Mouse (Mus musculus): ENCODE measurements around the gene Tns1. TPM values are rescaled to one million over a fixed set of nuclear protein-coding genes. Genes with fewer than 3 reads are reported as not detected.

Tns1 gene
- polyA plus RNA-seq, 1 experiment = not detected

DNA sequence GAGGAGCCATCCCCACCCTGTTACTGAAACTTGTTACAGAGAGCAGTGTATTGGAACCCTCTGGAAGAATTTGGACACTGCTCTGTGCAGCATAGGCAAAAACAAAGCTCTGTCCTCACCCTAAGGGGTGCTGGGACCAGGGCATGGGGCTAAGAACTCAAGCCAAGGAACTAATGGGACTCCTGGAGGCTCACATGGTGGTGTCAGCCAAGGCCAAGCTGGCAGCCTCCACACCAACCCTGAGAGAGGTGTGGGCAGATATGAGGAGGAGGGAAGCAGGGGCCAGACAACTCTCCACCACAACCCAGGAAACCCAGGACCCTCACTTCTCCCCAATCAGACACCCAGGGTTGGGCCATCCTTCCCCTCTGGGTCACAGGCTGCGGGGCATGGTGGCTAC is 145.7 kb downstream of the Tns1 start:
- TF ChIP-seq CTCF (IDR thresholded peaks at IDR 0.05; ENCODE audit: insufficient read depth, low read depth, low read length) = no peak
- no peak for TF ChIP-seq POLR2A (IDR thresholded peaks at IDR 0.05; ENCODE audit: insufficient read depth, low read depth, low read length)
- peaks cover 3% of the 10 kb centered on the region; the same call in 1 of the 2 replicates for H3K4me1 ChIP-seq (ENCODE audit: control insufficient read depth, insufficient read depth, low read length)
- WGBS = 100% methylated on average over 1 of the region's 1 CpGs
- no peak overlapping the region for H3K4me3 ChIP-seq (ENCODE audit: insufficient read depth, low read depth, low read length)
- no peak overlapping the region for H3K27ac ChIP-seq (ENCODE audit: insufficient read depth, low read depth, low read length)

DNA sequence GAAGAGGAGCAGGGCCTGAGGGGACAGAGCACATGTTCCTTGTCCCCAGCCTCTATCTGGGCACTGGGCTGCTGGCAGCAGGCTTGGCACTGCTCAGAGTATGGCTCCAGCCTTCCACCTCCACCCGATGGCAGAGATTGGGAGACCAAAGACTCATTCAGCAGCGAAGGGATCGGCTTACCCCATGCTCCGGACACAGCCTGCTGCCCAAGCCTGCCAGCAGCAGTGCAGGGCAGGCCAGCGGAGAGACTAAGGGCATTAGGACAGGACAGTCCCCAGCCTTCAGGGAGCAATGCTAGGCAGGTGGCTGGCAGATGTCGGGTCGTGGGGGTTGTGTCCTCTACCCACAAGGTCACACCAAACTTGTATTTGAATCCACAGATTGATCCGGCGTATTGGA is 150.3 kb downstream of the Tns1 start:
- Histone ChIP-seq H3K4me1 (ENCODE audit: control insufficient read depth, insufficient read depth, low read length) (peaks cover 4% of the 10 kb centered on the region; the same call in 1 of the 2 replicates), H3K27ac (ENCODE audit: insufficient read depth, low read depth, low read length) (no peak overlapping the region), H3K4me3 (ENCODE audit: insufficient read depth, low read depth, low read length) (no peak overlapping the region)
- 80% methylated on average over 9 of the region's 9 CpGs for WGBS
- TF ChIP-seq POLR2A (IDR thresholded peaks at IDR 0.05; ENCODE audit: insufficient read depth, low read depth, low read length) (no peak), CTCF (IDR thresholded peaks at IDR 0.05; ENCODE audit: insufficient read depth, low read depth, low read length) (no peak)

DNA sequence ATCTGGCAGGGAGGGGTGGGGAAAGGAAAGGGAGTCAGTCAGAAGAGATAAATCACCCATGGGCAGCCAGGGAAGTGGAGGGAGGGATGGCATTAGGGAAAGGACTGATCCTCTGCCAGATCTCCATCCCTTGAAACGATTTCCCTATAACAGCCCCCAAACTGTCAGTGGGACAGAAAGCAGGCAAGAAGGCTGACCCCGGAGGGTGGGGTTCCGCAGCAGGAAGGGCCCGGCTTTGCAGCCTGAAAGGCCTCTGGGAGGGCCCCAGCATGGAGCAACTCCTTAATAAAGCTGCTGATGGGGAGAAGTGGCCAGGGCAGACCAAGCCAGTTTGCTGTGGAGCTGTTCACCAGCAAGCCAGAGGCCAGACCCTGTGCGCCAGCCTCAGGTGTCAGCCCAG is 151.5 kb downstream of the Tns1 start:
- no peak overlapping the region for H3K4me3 ChIP-seq (ENCODE audit: insufficient read depth, low read depth, low read length)
- WGBS = 73% methylated on average over 5 of the region's 5 CpGs
- TF ChIP-seq POLR2A (IDR thresholded peaks at IDR 0.05; ENCODE audit: insufficient read depth, low read depth, low read length) (no peak), CTCF (IDR thresholded peaks at IDR 0.05; ENCODE audit: insufficient read depth, low read depth, low read length) (no peak)
- H3K27ac ChIP-seq (ENCODE audit: insufficient read depth, low read depth, low read length) = no peak overlapping the region
- peaks cover 7% of the 10 kb centered on the region; the same call in 1 of the 2 replicates for H3K4me1 ChIP-seq (ENCODE audit: control insufficient read depth, insufficient read depth, low read length)

- TF ChIP-seq CTCF (IDR thresholded peaks at IDR 0.05; ENCODE audit: insufficient read depth, low read depth, low read length) (no peak), POLR2A (IDR thresholded peaks at IDR 0.05; ENCODE audit: insufficient read depth, low read depth, low read length) (no peak)
- no peak overlapping the region for H3K27ac ChIP-seq (ENCODE audit: insufficient read depth, low read depth, low read length)
- peaks cover 11% of the 10 kb centered on the region; the same call in 1 of the 2 replicates for H3K4me1 ChIP-seq (ENCODE audit: control insufficient read depth, insufficient read depth, low read length)
- H3K4me3 ChIP-seq (ENCODE audit: insufficient read depth, low read depth, low read length) = no peak overlapping the region
- WGBS = 61% methylated on average over 5 of the region's 5 CpGs
Measured at GRCm38 (mm10) chr1:73970161-73970730, 154.0 kb downstream of the Tns1 start.

GRCm38 (mm10) chr1:73968712-73969511 is 155.3 kb downstream of the Tns1 start:
- WGBS = 49% methylated on average over 13 of the region's 13 CpGs
- Histone ChIP-seq H3K4me1 (ENCODE audit: control insufficient read depth, insufficient read depth, low read length) (peaks cover 12% of the 10 kb centered on the region), H3K27ac (ENCODE audit: insufficient read depth, low read depth, low read length) (no peak overlapping the region), H3K4me3 (ENCODE audit: insufficient read depth, low read depth, low read length) (no peak overlapping the region)
- TF ChIP-seq CTCF (IDR thresholded peaks at IDR 0.05; ENCODE audit: insufficient read depth, low read depth, low read length) (no peak), POLR2A (IDR thresholded peaks at IDR 0.05; ENCODE audit: insufficient read depth, low read depth, low read length) (0 out of 2 replicates have a peak, but pooled peaks have one; percentile 28)

- TF ChIP-seq POLR2A (IDR thresholded peaks at IDR 0.05; ENCODE audit: insufficient read depth, low read depth, low read length) = no peak
- TF ChIP-seq CTCF (IDR thresholded peaks at IDR 0.05; ENCODE audit: insufficient read depth, low read depth, low read length) = no peak
- Histone ChIP-seq H3K27ac (ENCODE audit: insufficient read depth, low read depth, low read length) (no peak overlapping the region), H3K4me3 (ENCODE audit: insufficient read depth, low read depth, low read length) (no peak overlapping the region), H3K4me1 (ENCODE audit: control insufficient read depth, insufficient read depth, low read length) (peaks cover 33% of the 10 kb centered on the region)
- 87% methylated on average over 12 of the region's 12 CpGs for WGBS
Measured at GRCm38 (mm10) chr1:73966411-73967238, 157.6 kb downstream of the Tns1 start.

DNA sequence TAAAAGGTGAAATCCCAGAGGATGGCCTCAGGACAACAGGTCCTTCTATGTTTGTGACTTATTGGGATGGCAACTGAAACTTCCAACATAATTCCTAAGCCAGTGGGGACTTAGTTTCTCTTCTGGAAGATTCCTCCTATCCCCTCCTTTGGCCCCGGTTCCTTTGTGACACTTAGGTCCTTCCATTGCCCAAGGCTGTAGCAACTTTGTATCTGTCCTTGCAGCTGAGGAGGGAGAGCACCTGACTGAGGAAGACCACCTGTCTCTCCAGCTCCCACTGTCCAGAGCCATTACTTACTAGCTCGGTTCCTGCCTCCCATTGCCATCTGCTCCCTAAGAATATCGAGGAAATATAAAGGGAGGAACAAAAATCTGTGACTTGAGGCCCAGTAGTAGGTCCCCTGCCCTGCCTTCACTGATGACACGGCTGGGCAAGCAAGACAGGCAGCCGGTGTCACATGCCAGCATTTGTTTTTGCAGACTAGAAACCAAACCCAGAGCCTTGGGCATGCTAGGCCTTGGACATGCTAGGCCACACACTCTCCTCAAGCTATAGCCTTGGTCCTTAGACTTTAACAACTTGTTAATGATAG is 160.0 kb downstream of the Tns1 start:
- 88% methylated on average over 5 of the region's 5 CpGs for WGBS
- H3K4me3 ChIP-seq (ENCODE audit: insufficient read depth, low read depth, low read length) = no peak overlapping the region
- H3K4me1 ChIP-seq (ENCODE audit: control insufficient read depth, insufficient read depth, low read length) = peaks cover 45% of the 10 kb centered on the region
- TF ChIP-seq POLR2A (IDR thresholded peaks at IDR 0.05; ENCODE audit: insufficient read depth, low read depth, low read length) (no peak), CTCF (IDR thresholded peaks at IDR 0.05; ENCODE audit: insufficient read depth, low read depth, low read length) (no peak)
- H3K27ac ChIP-seq (ENCODE audit: insufficient read depth, low read depth, low read length) = no peak overlapping the region

DNA sequence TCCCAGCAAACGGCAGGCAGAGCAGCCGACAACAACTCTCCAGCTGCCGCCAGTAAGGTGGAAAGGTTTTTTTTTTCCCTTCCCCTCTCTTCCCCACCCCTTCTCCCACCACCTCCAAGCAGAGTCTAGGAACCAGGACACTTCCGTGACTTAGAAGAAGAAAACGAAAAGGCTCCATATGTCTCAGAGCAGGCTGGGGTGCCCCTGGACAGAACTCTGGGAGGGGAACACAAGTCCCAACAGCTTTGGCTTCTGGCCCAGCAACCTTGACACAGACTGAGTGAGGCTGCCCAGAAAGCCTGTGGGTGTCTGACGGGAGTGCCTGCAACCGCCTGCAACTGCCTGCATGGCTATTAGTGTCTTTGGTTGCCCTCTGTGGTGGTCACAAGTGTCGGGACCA is 160.6 kb downstream of the Tns1 start:
- TF ChIP-seq POLR2A (IDR thresholded peaks at IDR 0.05; ENCODE audit: insufficient read depth, low read depth, low read length) (no peak), CTCF (IDR thresholded peaks at IDR 0.05; ENCODE audit: insufficient read depth, low read depth, low read length) (no peak)
- Histone ChIP-seq H3K4me3 (ENCODE audit: insufficient read depth, low read depth, low read length) (no peak overlapping the region), H3K27ac (ENCODE audit: insufficient read depth, low read depth, low read length) (no peak overlapping the region; the same call in 1 of the 2 replicates), H3K4me1 (ENCODE audit: control insufficient read depth, insufficient read depth, low read length) (peaks cover 46% of the 10 kb centered on the region)
- WGBS = 33% methylated on average over 8 of the region's 8 CpGs
